Mouse (Mus musculus) urinary bladder, postnatal 0 days (tissue): ENCODE results near the gene Sprr2f. TPM values are rescaled to one million over a fixed set of nuclear protein-coding genes. Genes with fewer than 3 reads are reported as not detected.

Source experiments
- polyA plus RNA-seq: library from polyadenylated mRNA; unstranded; fragments of >200 nt; fragmentation: Nextera tagmentation; extraction: Ambion mirVana; gene quantifications from 2 replicates; pipeline ENCODE4 v1.2.1, GENCODE M21; 2015

Sprr2f gene
- 0.65 TPM in 1 of 2 replicates, not detected in the other for polyA plus RNA-seq

GRCm38 (mm10) chr3:92364887-92365286 is at the start of gene Sprr2f:
TSS of gene Sprr2f (plus strand) at chr3:92365187.

GRCm38 (mm10) chr3:92316320-92316719 is 48.7 kb upstream of the Sprr2f start, which contains the start of gene Sprr2b:
TSS of gene Sprr2b (plus strand) at chr3:92316620.

GRCm38 (mm10) chr3:92338840-92339239 is 26.1 kb upstream of the Sprr2f start, which contains the start of gene Sprr2d:
TSS of gene Sprr2d (plus strand) at chr3:92339140.

GRCm38 (mm10) chr3:92351843-92352242 is 13.1 kb upstream of the Sprr2f start, which contains the start of gene Sprr2e:
TSS of gene Sprr2e (plus strand) at chr3:92352143.

DNA sequence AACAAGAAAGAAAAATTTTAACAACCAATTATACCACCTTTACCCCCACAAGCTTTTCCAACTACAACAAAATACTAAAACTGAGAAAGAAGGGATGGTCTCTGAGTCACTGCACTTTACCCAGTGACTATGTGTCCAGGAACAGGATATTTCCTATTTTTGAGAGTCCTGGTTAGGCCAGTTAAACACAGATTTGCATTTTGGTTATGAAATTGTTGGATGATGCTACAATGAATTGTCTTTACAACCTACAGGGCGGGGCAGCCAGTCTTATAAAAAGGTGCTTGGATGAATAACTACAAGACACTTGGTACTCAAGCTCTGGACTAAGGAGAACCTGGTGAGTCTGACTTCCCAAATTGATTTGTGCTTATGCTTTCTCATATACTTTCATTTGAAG is 20.4 kb downstream of the Sprr2f start, which contains the start of gene Sprr2h:
Gene Sprr2h, plus strand, starts transcription at position 301 of the 400 bp plus-strand sequence.

DNA sequence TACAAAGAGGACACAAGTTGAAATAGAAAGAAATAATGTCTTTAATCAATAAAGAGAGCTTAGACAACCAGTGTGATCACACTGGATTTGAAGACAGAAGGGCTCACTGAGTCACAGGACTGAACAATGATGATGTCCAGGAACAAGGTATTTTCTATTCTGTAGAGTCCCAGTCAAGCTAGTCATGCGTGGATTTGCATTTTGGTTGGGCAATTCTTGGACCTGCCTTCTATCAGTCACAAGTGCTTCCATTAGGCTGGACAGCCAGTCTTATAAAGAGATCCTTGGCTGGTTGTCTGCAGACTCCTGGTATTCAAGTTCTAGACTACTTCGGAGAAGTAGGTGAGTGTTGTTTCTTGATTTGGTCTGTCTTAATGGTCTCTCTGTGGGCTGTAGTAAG is 42.7 kb downstream of the Sprr2f start, which contains the start of gene Sprr2i:
Gene Sprr2i, plus strand, starts transcription at position 301 of the 400 bp plus-strand sequence.

Other genes with a start within 250 kb of the Sprr2f start
- 0.20 TPM in 1 of 2 replicates, not detected in the other for gene Prr9, start 241.2 kb upstream of the Sprr2f start, polyA plus RNA-seq
- gene Lelp1, start 222.4 kb upstream of the Sprr2f start, polyA plus RNA-seq, result not detected in 2 replicates
- 27.0 and 30.2 TPM in 2 replicates for gene Sprr2a1, start 149.4 kb upstream of the Sprr2f start, polyA plus RNA-seq
- gene Sprr2a2, start 149.3 kb upstream of the Sprr2f start, polyA plus RNA-seq, result 2,040 and 2,230 TPM in 2 replicates
- gene Sprr2a3, start 79.8 kb upstream of the Sprr2f start, polyA plus RNA-seq, result 744 and 757 TPM in 2 replicates
- gene Sprr2b, start 48.6 kb upstream of the Sprr2f start, polyA plus RNA-seq, result 0.29 TPM in 1 of 2 replicates, not detected in the other
- gene Sprr2d, start 26.0 kb upstream of the Sprr2f start, polyA plus RNA-seq, result 0.19 TPM in 1 of 2 replicates, not detected in the other
- not detected in 2 replicates for gene Sprr2e, start 13.0 kb upstream of the Sprr2f start, polyA plus RNA-seq
- gene Sprr2h, start 20.5 kb downstream of the Sprr2f start, polyA plus RNA-seq, result 0.35 and 0.52 TPM in 2 replicates
- not detected in 2 replicates for gene Sprr2i, start 42.8 kb downstream of the Sprr2f start, polyA plus RNA-seq
- gene Sprr2j-ps, start 52.9 kb downstream of the Sprr2f start, polyA plus RNA-seq, result not detected in 2 replicates
- 5.9 and 6.0 TPM in 2 replicates for gene Gm9774, start 64.2 kb downstream of the Sprr2f start, polyA plus RNA-seq
- gene Sprr2k, start 67.4 kb downstream of the Sprr2f start, polyA plus RNA-seq, result 0.71 TPM in 1 of 2 replicates, not detected in the other
- gene Sprr1b, start 73.6 kb downstream of the Sprr2f start, polyA plus RNA-seq, result not detected in 2 replicates
- gene Sprr3, start 93.5 kb downstream of the Sprr2f start, polyA plus RNA-seq, result 0.73 and 0.78 TPM in 2 replicates
- gene Sprr1a, start 120.7 kb downstream of the Sprr2f start, polyA plus RNA-seq, result 3,851 and 3,973 TPM in 2 replicates
- not detected in 2 replicates for gene Sprr4, start 135.3 kb downstream of the Sprr2f start, polyA plus RNA-seq
- gene 2310046K23Rik, start 169.3 kb downstream of the Sprr2f start, polyA plus RNA-seq, result not detected in 2 replicates
- gene Ivl, start 208.5 kb downstream of the Sprr2f start, polyA plus RNA-seq, result 142 and 152 TPM in 2 replicates
- gene Smcp, start 223.8 kb downstream of the Sprr2f start, polyA plus RNA-seq, result not detected in 2 replicates
- gene 2210017I01Rik, start 242.3 kb downstream of the Sprr2f start, polyA plus RNA-seq, result 0.31 TPM in 1 of 2 replicates, not detected in the other